Mouse (Mus musculus) lung, postnatal 10 days (tissue): ENCODE data around the gene Jph2.

Experiments
- DNase-seq: peaks from one replicate; pipeline ENCODE4 v3.0.0; 2021

Jph2 gene

GRCm38 (mm10) chr2:163410211-163410610, 12.4 kb upstream of the Jph2 start:
- DNase-seq, result no peak

DNA sequence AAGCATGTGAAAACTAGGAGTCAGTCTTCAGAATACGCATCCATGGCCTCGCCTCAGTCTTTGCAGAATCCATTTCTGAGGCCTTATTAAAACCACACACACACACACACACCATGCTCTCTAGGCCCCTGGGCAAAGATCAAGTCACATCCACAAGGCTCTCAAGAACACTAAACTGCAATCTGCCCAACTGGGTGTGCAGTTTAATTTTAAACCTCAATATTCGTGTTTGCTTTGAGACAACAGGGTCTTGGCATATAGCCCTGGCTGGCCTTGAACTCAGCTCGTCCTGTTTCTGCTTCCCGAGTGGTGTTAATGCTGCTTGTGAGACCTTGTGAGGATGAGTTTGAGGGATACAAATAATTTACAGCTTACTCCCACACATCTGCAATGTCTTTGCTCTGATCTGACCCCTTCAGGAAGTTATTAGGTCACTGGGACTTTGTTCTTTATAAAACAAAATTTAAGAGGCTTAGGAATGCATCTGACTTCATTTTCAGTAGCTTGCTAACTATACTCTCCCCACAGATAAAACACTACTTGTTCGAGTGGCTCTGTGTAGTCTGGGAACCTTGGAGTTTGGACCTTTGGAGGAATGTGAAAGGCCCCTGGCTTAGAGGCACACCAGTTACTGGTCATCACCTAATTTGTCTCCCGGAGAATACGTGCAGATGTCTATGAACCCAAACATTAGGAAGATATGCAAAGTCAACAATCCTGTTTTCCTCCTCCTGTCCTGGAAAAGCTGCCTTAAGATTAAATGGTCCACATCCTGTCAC, 6.4 kb upstream of the Jph2 start:
- no peak for DNase-seq

DNA sequence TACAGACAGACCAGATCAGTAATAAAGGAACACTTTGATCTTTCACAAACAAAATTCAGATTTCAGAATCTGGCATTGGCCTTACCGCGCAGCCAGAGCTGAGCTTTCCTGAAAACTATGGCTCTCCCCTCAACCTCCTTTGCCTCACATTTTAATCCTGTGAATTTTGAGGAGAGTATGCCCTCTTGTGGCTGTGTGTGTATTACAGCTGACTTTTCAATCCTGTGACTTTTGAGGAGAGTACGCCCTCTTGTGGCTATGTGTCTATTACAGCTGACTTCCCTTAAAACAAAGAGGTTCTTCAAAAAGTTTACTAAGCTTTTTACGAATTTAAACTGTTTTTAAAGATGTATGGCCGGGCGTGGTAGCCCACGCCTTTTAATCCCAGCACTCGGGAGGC, 3.4 kb upstream of the Jph2 start:
- DNase-seq, result peak; percentile 88

- DNase-seq, result no peak
Observed at GRCm38 (mm10) chr2:163399222-163399621, 1.4 kb upstream of the Jph2 start.

- DNase-seq, result no peak
Observed at GRCm38 (mm10) chr2:163398770-163399169, 977 bp upstream of the Jph2 start.

GRCm38 (mm10) chr2:163397071-163397470, 722 bp downstream of the Jph2 start:
- no peak for DNase-seq

DNA sequence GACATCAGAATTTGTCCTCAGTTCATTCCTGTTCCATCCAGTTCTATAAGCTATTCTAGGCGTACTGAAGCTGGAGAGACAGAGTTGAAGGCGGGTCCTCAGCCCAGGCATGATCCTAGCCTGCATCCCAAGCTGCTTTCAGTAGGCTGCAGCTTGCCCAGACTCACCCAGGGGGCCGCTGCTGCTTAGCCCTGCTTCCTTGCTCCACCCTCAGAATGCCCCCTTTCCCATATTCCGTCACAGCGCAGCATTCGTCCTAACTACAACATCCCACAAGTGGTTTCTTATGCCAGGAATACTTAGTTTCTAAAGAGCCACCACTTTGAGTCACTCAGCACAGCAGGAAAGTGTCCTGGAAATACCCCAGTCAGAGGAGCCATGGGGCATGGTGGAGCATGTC, 2.8 kb downstream of the Jph2 start:
- no peak for DNase-seq

- DNase-seq, result no peak
Observed at GRCm38 (mm10) chr2:163393976-163394375, 3.8 kb downstream of the Jph2 start.

DNA sequence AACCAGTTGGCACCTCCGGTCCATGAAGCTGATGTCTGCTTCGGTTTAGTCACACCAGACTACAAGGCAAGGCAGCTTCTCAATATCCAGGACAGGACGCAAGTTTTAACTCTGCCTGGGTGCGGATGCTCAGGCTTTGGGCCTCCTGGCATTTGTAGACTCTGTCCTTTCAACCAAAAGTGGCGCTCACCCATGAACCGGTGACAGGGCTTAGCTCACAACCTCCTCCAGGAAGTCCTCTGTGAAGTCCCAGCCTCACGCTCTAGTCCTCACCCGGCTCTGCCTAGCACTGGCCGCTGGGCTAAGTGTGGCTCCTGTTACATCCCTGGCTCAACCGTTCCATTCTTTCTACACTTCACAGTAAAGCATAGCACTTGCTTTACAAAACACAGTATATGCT, 4.6 kb downstream of the Jph2 start:
- no peak for DNase-seq

- peak; percentile 68 for DNase-seq
Observed at GRCm38 (mm10) chr2:163392436-163392835, 5.4 kb downstream of the Jph2 start.

DNA sequence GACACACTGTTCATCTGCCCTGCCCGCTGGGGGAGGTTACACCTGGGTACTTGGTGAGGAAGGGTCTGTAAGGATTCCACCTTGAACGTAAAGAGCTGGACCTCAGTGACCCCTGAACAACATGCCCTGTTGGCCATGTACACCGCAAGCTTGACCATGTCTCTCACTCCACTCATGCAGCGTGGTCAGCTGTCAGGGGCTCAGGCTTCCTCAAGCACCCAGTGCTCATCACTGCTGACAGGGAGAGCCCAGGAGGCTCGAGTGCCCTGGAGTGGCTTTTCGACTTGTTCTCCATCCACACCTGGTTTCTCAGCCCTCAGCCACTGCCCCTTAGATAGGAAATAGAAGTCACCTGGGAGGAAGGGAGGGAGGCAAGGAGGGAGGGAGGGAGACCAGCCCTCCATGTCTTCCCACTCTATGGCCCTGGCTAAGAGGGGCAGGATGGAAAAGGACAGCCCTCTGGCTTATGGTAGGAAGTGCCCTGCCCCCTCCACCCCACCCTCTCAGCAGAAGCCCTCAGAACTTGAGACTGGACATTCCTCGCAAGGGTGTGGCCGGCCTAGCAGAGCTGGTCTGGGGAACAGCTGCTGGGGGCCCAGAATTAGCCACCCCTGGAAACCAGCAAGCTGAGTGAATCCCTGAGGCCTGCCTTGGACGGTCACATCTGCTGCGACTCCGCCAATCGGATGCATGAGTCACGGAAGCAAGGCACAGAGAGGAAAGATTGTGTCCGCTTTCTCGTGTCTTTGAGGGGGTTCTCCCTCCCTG, 11.2 kb downstream of the Jph2 start:
- peak; percentile 50 for DNase-seq

- no peak for DNase-seq
Observed at GRCm38 (mm10) chr2:163385126-163385525, 12.7 kb downstream of the Jph2 start.

- DNase-seq, result no peak
Observed at GRCm38 (mm10) chr2:163381246-163381645, 16.5 kb downstream of the Jph2 start.

GRCm38 (mm10) chr2:163379366-163379765, 18.4 kb downstream of the Jph2 start:
- DNase-seq, result no peak

DNA sequence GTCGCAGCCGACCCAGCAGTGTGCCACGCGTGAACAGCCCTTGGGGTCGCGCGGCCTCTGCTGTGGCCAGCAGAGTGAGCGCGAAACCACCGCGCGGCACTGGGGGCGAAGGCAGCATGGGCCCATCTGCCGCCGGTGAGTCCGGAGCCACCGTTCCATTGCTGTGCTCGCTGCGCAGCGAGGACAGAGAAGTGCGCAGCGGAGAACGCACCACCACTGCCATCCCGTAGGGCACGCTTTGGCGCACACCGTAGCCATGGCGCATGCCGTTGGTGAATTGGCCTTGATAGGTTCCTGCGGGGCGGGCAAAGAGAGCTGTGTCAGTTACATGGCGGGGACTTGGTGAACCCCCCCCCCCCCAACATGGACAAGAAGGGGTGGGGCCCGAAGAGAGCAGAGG, 21.7 kb downstream of the Jph2 start:
- no peak for DNase-seq

GRCm38 (mm10) chr2:163375468-163375867, 22.3 kb downstream of the Jph2 start:
- DNase-seq, result no peak

DNA sequence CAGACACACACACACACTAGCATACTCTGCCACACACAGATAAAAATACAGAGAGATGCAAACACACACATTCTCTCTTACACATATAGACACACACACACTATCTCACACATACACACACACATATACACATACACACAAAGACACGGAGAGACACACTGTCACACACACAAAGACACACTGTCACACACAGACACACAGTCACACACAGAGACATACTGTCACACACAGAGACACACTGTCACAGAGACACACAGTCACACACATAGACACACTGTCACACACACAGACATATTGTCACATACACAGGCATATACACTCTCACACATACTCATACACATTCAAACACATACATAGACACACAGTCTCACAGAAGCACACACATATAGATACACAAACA, 25.2 kb downstream of the Jph2 start:
- DNase-seq, result no peak

GRCm38 (mm10) chr2:163370175-163370574, 27.6 kb downstream of the Jph2 start:
- peak; percentile 38 for DNase-seq

DNA sequence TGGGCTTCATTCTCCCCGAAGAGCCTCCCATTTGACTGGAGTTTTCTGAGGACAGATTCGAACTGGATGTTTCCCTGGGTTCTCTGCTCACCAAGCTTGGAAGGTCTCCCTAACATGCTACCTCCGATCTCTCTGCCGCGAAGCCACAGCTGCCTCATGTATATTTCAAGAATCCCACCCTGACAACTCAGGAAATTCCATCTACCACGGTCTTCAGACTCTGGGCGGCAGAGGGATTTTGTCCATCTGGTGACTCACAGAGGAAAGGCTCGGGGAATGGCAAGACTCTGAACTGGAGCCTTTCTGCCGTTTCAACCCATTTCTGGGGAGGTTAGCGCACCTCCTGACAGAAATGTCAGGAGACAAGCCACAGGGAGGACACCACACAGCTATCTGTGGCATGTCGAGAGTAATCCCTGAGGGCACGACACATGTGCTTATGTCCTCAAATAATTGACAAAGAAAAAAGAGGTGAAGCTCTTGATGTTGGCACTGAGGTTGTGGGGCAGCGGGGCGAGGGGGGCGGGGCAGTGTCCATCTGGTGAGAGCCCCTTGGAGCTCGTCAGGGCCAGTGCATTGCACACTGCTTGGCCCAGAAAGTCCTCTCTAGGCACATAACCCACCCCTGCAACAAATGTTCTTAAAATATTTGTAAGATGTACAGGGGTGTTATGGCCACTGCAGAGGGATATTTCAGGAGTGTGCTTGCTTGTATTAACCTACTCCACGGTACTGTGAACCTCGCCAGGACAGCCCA, 32.8 kb downstream of the Jph2 start:
- peak; percentile 60 for DNase-seq

GRCm38 (mm10) chr2:163362940-163363921, 34.6 kb downstream of the Jph2 start:
- peak; percentile 41 for DNase-seq

GRCm38 (mm10) chr2:163360858-163361623, 36.8 kb downstream of the Jph2 start:
- DNase-seq, result no peak

DNA sequence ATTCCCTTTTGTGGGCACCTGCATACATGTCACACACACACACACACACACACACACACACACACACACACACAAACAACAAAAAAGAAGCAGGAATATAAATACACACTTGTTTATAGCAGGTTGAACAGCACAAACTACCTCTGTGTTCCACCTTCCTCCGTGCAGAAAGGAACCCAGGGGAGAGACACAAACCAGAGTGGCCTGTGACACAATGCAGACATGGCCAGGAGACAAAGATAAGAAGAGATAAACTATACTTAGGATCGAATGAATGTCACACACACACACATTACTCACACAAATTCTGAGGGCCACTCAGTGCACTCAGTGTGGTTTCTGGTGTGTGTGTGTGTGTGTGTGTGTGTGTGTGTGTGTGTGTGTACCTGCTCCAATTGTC, 38.5 kb downstream of the Jph2 start:
- no peak for DNase-seq
